Mouse (Mus musculus): Measurements from ENCODE around the gene Slc25a29. TPM values are rescaled to one million over a fixed set of nuclear protein-coding genes. Genes with fewer than 3 reads are reported as not detected.
"Not testable (repeated sequence)": the region's sequence is repeated elsewhere in the genome, so short reads cannot be mapped to it uniquely, and the experiment has no call there.

Slc25a29 gene
- total RNA-seq (2021) = 10 to 100 TPM in 1 of 2 experiments, 1 to 10 TPM in 1; 9.8 to 14.1 TPM

DNA sequence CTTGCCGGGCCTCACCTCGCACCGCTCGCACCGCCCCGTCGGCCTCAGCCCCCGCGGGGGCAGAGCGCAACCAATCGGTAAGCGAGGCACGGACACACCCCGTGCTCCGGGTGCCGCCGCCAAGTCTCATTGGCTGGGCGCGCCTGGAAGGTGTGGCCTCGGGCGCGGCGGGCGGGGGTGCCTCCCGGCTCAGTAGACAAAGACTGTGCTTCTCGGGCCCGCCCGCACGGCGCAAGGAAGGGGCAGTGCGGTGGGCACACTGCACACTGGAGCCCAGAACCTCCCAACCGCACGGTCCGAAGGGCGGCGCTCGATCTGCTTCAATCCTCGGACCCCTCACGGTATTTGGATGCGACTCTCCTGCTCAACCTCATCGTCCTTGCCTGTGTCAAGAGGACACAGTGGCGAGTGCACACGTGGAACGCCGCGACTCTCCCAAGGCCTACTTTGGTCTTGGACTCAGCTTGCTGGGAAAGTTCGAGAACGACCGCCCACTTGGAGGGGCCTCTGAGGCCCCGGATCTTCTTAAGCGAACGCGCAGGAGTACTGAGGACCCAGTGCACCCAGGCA lies at the start of gene Slc25a29, which contains the start of gene Slc25a47:
Gene Slc25a29, minus strand, starts transcription at position 44 of the 570 bp plus-strand sequence.
Gene Slc25a47, plus strand, starts transcription at position 207 of the 570 bp plus-strand sequence.
- intact Hi-C loops (cut with DNase I) = loop anchor here (2.0 to 5.0 kb wide), 2 partner anchors 39 to 56 kb away; partner anchors contain the start of genes Wars and Wdr25
- DNase-seq (ENCODE audit: low spot score) = peak; percentile 96

DNA sequence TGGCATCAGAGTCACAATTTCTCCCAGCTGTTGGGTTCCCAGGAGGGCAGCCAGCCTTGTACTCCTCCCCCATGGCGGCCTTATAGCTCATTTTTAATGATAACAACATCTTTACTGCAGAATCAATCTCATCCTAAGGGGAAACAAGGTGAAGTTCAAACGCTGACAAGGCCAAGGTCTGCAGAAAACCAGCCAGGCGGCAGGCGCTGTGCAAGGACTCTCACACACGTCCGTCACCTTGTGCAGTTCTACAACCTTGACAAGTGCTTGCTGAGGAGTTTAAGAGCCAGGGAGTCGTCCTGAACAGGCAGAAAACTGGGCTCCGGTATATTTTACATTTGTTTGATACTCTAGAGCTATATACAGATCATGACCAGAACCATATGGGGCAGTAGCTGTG lies 47.1 kb upstream of the Slc25a29 start:
- intact Hi-C loops (cut with DNase I) = no loop called here
- no peak for DNase-seq (ENCODE audit: low spot score)

DNA sequence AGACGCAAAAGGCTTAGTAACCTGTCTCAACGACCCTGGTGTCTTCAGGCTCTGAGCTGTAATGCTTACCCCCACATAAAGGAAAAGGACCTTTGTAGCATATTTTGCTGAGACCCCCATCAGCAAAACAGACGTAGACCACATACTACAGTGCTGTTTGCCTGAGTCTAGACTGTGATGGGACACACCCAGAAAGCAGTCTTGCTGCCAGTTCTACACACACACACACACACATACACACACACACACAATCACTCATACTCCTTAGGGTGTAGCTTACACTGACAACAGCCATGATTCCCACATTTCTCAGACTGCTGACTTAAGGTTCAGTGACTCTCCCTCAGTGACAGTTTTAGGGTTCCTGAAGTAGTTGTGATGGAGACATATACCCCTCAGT lies 45.5 kb upstream of the Slc25a29 start:
- no peak for DNase-seq (ENCODE audit: low spot score)
- intact Hi-C loops (cut with DNase I) = no loop called here

DNA sequence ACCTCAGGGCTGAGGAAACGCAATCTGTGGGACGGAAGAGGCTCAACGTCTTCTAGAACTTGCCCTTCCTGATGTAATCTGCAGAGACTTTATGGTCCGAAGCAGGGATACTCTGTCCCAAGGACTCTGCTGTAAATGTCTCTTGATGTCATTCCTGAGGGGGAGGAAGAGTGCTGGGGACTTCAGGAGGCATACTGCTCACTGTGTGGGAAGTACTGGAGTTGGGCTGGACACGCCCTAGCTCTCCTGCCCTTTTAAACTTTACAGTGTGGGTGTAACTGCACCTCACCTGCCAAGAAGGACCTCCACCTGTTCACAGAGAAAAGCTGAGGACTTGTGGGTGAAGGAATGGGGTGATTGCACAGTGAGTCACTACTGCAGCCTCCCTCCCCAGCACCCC lies 44.9 kb upstream of the Slc25a29 start:
- no peak for DNase-seq (ENCODE audit: low spot score)
- intact Hi-C loops (cut with DNase I) = no loop called here

DNA sequence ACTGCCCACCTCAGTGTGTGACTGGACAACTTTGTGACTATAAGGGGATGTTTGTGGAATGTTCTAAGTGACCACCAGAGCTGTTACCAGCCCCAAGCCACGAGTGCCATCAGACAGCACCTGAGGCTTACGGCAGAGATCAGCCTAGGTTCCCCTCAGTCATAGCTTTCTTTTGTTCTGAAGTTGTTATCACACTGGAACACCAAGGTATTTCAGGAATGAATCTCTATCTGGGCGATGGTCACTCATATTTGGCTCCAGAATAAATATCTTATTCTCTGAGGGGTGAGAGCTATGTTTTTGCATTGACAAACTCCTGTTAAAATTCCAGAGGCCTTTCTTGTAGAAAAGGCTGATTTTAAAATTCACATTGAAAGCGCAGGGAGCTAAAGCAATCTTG lies 43.5 kb upstream of the Slc25a29 start:
- intact Hi-C loops (cut with DNase I) = no loop called here
- DNase-seq (ENCODE audit: low spot score) = no peak

DNA sequence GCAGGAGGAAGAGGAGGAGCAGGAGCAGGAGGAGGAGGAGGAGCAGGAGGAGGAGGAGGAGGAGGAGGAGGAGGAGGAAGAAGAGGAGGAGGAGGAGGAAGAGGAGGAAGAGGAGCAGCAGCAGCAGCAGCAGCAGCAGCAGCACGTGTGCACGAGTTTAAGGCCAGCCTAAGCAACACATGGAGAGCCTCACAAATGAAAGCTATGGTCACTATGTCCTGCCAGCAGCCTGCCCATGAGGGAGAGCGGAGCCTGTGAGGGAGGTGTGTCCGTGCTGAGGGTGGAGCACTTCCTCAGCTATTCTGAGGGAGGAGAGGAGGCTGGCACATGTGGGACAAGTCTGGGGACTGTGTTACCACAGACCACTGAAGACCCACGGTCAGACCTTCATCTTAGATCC lies 37.4 kb upstream of the Slc25a29 start:
- intact Hi-C loops (cut with DNase I) = no loop called here

DNA sequence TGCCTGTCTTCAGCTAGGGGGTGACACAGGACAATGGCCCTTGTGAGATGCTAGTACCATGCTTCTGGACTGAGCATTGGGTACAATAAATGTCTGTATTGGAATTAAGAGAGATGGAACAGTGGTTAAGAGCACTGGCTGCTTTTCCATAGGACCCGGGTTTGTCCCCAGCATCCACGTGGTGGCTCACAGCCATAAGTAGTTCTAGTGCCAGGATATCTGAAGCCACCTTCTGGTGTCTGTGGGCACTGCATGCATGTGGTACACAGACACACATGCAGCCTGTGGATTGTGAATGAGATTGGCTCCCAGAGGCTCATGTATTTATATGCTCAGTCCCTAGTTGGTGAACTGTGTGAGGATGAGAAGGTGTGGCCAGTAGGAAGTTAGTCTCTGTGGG lies 33.9 kb upstream of the Slc25a29 start:
- no peak for DNase-seq (ENCODE audit: low spot score)
- intact Hi-C loops (cut with DNase I) = no loop called here

More for the DNA sequence above, 37.4 kb upstream of the Slc25a29 start:
- no peak for DNase-seq (ENCODE audit: low spot score)

DNA sequence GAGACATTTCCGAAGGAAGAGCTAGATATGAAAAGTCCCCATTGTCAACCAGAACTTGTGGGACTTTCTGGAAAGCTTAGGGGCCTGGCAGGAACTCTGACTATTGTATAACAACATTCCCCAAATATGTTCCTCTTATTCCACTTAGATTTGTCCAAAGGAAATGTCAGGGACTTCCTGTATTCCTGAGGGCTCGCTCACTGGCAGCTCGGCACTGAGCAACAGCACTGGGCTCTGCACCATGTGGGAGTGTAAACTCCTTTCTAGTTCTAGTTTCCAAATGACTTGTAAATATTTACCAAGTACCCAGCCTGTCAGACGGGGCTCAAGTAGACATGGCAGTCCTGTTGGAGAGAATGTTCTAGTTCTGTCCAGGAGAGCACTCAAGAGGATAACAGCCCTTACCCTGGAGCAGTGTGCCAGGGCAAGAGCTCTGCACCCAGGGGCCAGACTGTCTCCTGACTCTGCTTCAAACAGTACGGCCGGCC lies 29.4 kb upstream of the Slc25a29 start:
- intact Hi-C loops (cut with DNase I) = no loop called here
- DNase-seq (ENCODE audit: low spot score) = no peak

DNA sequence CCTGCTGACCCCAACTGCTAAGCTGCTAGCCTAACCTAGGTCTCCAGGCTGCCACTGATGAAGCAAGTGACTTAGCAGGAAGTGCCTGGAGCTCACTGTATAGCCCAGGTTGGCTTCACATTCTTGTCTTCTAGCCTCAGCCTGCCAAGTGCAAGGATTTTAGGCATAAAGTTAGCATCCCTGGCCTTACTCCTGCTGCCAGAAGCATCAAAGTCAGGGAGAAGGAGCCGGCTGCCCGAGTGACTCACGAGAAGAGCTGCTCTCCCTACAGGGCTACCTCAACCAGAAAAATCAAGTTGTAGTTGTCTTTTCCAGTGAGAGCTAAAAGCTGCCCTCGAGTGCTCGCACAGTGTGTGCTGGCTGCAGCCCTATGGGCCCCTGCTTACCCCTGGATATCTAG lies 22.8 kb upstream of the Slc25a29 start:
- intact Hi-C loops (cut with DNase I) = no loop called here

DNA sequence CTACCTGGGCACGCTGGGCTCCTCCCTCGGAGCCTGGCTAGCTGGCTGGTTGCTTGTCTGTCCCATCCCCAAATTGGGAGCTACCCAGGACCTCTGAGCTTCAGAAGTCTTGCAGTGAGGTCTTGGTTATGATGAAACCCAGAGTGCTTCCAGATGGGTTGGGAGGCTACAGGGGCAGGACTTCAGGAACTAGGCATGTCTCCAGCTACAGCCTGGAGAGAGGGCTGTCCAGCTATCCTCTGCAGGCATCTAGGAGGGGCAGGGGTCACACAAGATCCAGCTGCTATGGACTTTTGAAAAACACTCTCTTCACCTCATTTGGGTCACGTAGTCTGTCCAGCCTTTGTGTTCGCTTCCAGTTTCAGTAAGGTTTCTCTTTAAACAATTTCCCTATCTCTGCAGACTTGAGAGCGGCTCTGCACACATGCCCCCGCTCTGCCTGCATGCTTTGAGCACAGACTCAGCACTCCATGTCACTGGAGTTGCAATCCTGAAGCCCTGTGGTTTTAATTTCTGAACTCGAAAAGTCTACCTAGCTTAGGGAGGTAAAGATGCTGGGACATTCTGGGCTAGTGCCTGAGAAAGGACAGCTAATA lies 22.0 kb upstream of the Slc25a29 start:
- intact Hi-C loops (cut with DNase I) = no loop called here
- DNase-seq (ENCODE audit: low spot score) = no peak

More for the DNA sequence above, 22.8 kb upstream of the Slc25a29 start:
- no peak for DNase-seq (ENCODE audit: low spot score)

DNA sequence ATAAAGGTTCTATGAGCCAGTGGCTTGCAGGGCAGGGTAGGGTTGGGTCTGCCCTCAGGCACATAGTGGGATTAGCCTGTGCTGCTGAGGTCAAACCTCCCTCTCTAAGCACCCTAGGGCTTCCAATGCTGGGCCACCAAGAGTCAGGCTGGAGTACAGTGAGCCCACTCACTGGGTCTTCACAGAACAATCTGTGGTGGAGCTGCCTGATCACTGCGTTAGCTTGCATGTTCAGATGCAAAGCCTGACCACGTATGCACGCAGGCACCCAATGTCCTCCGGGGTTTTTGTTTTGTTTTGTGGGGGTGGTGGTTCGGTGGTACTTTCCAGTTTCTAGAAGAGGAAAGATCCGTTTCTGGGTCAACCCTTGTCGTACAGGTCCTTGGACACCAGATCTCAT lies 21.4 kb upstream of the Slc25a29 start:
- intact Hi-C loops (cut with DNase I) = no loop called here

DNA sequence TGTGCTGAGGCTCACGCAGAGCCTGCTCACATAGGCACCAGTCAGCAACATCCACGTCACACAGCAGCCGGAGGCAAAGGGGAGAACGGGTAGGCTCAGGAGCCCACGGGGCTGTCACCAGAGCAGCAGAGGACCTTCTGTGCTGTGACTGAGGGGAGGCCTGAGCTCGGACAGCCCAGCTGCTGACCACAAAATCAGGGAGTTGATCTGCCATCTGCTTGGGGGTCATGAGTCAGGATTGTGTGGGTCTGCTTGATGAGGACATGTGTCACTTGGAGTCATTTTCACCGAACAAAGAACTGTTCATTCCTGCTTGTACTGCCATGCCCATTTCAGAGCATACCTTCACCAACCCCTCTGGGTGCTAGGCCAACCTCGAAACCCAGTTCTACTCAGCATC lies 20.5 kb upstream of the Slc25a29 start:
- intact Hi-C loops (cut with DNase I) = no loop called here

More for the DNA sequence above, 21.4 kb upstream of the Slc25a29 start:
- no peak for DNase-seq (ENCODE audit: low spot score)

DNA sequence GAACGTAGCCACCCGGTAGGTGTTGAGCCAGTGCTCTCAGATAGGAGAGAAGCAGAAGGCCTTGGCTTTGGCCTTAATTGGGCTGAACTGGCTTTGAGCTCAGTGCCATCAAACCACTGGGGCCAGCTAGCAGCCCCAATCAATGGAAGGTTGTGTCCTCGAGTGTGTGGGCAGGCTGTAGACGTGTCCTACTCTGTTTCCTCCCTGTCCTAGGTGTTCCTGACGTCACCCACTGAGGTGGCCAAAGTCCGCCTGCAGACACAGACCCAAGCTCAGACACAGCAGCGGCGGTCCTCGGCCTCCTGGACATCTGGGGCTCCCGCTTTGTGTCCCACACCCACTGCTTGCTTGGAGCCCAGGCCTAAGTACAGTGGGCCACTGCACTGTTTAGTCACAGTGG lies 19.4 kb upstream of the Slc25a29 start:
- intact Hi-C loops (cut with DNase I) = no loop called here
- DNase-seq (ENCODE audit: low spot score) = no peak

More for the DNA sequence above, 20.5 kb upstream of the Slc25a29 start:
- DNase-seq (ENCODE audit: low spot score) = no peak

DNA sequence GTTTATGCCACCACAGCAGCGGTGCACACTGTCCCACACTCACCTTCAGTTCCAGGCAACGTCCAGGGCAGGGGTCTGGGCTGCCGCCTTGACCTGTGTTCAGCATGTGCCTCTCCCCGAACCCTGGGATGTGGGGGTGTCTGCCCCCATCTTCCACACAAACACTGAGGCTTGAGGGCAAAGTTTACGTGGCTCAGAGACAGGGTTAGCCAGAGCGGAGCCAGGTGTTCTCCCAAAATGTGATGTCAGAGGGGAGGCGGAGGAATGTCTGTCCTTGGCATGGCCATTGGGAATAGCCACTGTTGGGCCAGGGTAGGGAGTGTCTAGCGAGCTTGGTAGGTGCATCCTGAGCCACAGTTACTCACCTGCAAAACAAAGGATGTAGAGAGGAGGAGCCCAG lies 17.1 kb upstream of the Slc25a29 start:
- intact Hi-C loops (cut with DNase I) = no loop called here
- no peak for DNase-seq (ENCODE audit: low spot score)

DNA sequence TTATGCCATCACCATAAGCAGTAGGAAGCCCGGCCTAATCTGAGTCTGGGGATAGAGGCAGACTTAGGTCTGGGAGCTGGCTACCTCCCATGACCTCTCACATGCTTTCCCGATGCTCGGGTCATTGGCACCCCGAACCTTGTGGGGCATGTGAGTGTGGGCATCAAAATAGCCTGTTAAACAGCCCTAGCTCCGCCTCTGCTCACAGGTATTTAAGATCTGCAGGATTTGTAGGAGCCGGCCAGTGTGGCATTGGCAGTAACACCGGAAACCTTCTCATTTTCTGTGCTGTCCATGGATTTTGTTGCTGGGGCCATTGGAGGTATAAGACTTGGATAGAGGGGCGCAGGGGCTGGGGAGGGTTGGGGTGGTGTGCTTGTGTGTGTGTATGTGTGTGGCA lies 15.2 kb upstream of the Slc25a29 start:
- intact Hi-C loops (cut with DNase I) = no loop called here

DNA sequence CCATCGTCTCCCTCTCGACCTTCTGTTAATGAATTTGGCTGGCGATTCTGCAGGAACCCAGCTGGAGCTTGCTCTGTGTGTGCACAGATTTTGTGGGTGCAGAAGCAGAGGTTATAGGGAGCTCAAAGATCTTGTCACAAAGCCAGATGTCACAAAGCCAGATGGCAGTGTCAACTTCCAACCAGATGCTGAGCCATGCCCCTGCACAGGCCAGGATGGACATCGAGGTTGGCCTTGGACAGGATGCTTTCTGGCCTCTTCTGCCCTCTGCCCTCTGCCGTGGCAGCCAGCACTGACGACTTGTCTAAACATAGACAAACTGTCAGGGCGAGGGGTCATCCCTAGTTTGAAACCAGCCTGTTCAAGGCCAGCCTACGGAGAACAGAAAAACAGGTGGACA lies 14.4 kb upstream of the Slc25a29 start:
- intact Hi-C loops (cut with DNase I) = no loop called here
- DNase-seq (ENCODE audit: low spot score) = no peak

More for the DNA sequence above, 15.2 kb upstream of the Slc25a29 start:
- DNase-seq (ENCODE audit: low spot score) = no peak

DNA sequence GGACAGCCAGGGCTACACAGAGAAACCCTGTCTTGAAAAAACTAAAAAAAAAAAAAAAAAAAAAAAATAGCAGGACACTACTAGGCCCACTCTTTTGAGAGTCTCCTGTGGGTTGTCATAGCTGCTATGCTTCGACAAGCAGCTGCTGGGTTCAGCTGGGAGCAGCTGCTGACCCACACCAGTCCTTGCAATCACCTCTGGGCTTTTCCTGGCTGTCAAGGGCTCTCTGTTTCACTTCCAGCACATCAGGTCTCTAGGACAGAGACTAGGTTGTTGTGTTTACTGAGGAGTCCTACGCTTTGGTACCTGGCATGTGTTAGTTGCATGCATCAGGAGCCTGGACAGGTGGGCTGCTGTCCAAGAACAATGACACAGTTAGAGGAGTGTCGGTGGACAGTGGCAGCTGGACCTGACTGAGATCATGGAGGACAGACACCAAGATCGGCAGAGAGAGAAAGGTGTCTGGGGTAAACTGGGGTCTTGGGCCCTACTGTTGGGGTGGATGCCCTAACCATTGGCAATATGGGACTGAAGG lies 13.9 kb upstream of the Slc25a29 start:
- no peak for DNase-seq (ENCODE audit: low spot score)
- intact Hi-C loops (cut with DNase I) = no loop called here

DNA sequence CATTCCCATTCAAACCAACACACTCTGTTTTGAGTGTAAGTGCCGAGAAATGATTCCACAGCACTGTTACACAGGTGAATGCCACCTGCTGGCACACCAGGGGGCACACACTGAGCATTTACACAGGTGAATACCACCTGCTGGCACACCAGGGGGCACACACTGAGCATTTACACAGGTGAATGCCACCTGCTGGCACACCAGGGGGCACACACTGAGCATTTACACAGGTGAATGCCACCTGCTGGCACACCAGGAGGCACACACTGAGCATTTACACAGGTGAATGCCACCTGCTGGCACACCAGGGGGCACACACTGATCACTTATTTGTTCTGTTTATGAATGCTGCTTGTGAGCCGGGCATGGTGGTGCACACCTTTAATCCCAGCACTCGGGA lies 12.3 kb upstream of the Slc25a29 start:
- intact Hi-C loops (cut with DNase I); DNase-seq (ENCODE audit: low spot score): not testable (repeated sequence)

DNA sequence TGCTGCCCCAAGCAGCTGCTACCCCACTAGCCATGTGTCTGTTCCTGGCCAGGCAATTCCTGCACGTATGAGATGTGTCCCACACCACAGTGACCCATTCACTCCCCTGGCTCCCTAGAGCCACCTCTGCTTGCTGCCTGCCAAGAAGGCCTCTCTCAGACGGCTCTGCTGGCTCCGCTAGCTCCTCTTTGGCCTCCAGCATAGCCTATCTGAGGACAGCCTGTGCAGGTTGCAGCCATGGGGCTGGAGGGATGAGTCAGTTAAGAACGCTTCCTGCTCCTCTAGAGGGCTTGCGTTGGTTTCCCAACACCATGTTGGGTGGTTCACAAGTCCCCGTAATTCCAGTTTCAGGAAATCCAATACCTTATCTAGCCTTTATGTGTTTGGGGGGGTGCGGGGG lies 7.0 kb upstream of the Slc25a29 start:
- intact Hi-C loops (cut with DNase I) = no loop called here
- DNase-seq (ENCODE audit: low spot score) = no peak

DNA sequence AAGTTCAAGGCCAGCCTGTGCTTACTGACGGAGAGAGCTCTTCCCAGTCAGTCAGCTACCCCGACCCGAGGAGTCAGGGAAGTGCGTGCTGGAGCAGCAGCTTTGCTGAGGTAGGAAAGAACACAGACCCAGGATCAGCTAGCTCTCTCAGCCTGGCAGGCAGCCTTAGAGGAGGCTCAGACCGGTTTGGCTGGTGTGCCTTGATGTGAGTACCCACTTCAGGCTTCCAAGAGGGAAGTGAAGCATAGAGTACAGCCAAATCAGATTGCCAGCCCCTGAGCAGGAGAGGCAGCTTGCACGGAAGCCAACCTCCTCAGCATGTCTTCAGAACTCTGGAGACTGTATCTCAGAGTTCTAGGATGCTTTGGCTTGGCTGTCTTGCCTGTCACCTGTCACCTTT lies 5.5 kb upstream of the Slc25a29 start:
- intact Hi-C loops (cut with DNase I) = no loop called here
- no peak for DNase-seq (ENCODE audit: low spot score)

DNA sequence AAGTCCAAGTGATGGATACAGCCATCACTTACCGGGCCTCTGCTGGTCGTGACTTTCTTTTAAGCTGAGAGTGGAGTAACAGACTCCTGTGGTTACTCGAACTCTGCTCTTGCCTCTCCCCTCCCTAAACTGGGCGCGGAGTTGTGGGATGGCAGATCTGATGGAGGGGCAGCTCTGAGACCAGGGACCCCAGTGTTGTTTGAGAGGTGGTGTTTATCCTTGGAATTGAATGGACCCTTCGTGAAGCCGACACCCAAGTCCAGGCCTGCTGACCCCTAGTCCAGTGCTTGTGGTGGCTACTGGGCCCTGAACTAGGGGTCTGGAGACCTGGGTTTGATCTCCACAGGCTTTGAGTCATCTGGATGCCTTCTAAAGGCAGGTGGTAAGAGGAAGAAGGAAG lies 1.0 kb upstream of the Slc25a29 start:
- no peak for DNase-seq (ENCODE audit: low spot score)
- intact Hi-C loops (cut with DNase I) = loop anchor here (2.0 to 5.0 kb wide), 2 partner anchors 40 to 56 kb away; partner anchors contain the start of genes Wars and Wdr25

Data from heart, postnatal 25 days (tissue).